ENCODE assay signal across 17 mouse cellular contexts in the genomic region with DNA sequence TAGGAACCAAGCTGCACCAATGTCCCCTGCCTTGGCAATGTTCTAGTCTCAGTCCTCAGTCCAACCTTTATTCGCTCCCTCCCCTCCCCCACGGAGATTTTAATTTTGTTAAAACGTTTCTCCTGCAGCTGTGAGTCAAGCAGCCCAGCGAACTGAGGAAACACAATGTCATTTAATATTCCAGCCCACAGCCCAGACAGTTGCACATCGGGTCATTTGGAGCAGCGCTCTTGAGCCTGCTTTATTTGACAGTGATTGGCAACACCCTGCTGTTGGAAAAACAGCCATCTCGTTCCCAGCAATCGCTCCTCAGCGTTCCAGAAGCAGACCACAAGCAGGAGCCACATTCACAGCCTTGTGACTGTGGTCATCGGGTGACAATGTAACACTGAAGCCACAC. TPM values are rescaled to one million over a fixed set of nuclear protein-coding genes. Genes with fewer than 3 reads are reported as not detected.
DNase-seq lines count a peak whose midpoint lies in the region; ATAC-seq lines count a peak whose summit lies in the region.
"Had no signal": no experiment of that assay in that cellular context is flagged by ENCODE, and none has a peak within 500 bp of the region (broad histone marks: within the 10 kb centered on the region; RNA-seq: fewer than 3 reads in every experiment).

No protein-coding gene starts in this region.

- H3K9me3 ChIP-seq in embryonic facial prominence, embryonic 14.5 days (ENCODE audit: control insufficient read depth, low read length), result no peaks in the 10 kb centered on the region
- H3K9me3 ChIP-seq in hindbrain, embryonic 13.5 days, result no peaks in the 10 kb centered on the region
- H3K9me3 ChIP-seq: G1E; limb, embryonic 15.5 days had no signal

- no peak overlapping the region for H3K9ac ChIP-seq in embryonic facial prominence, embryonic 14.5 days (ENCODE audit: low read depth, low read length)
- H3K9ac ChIP-seq in hindbrain, embryonic 13.5 days, result no peak overlapping the region
- H3K9ac ChIP-seq: limb, embryonic 15.5 days had no signal

- H3K36me3 ChIP-seq in embryonic facial prominence, embryonic 14.5 days (ENCODE audit: control insufficient read depth, insufficient read depth, low read length), result no peaks in the 10 kb centered on the region
- H3K36me3 ChIP-seq in hindbrain, embryonic 13.5 days, result no peaks in the 10 kb centered on the region
- H3K36me3 ChIP-seq: G1E; limb, embryonic 15.5 days had no signal

- no peak overlapping the region for H3K4me2 ChIP-seq in embryonic facial prominence, embryonic 14.5 days (ENCODE audit: low read depth, low read length)
- peak overlapping the region; percentile 29 for H3K4me2 ChIP-seq in hindbrain, embryonic 13.5 days
- H3K4me2 ChIP-seq: limb, embryonic 15.5 days had no signal

- H3K27ac ChIP-seq in embryonic facial prominence, embryonic 14.5 days (replicated peaks; ENCODE audit: low read depth, low read length), result no peak overlapping the region
- H3K27ac ChIP-seq in hindbrain, embryonic 13.5 days, result peak overlapping the region; percentile 30
- H3K27ac ChIP-seq: gastrocnemius, adult 2 months; limb, embryonic 15.5 days had no signal

- no peaks in the 10 kb centered on the region for H3K4me1 ChIP-seq in embryonic facial prominence, embryonic 14.5 days (ENCODE audit: control insufficient read depth, insufficient read depth, low read length)
- H3K4me1 ChIP-seq in hindbrain, embryonic 13.5 days (replicated peaks), result peaks cover 19% of the 10 kb centered on the region
- H3K4me1 ChIP-seq: limb, embryonic 15.5 days had no signal

- ATAC-seq in embryonic facial prominence, embryonic 14.5 days (ENCODE audit: low read depth), result 0 out of 2 replicates have a peak, but pooled peaks have one; percentile 30
- ATAC-seq in hindbrain, embryonic 13.5 days (ENCODE audit: low FRiP score), result peak; percentile 43; the same call in 1 of the 2 replicates

- DNase-seq in heart, adult 11 months, result peak; percentile 74
- DNase-seq in heart, postnatal 36 days, result no peak
- peak; percentile 20 to 38 for DNase-seq in kidney, postnatal 4 days
- DNase-seq in kidney, postnatal 36 days, result no peak
- DNase-seq in embryonic facial prominence, embryonic 14.5 days (ENCODE audit: low spot score), result no peak
- DNase-seq in cerebellum, adult 9-10 months, result no peak
- DNase-seq in cerebellum, adult 9-11 months, result no peak
- DNase-seq: adrenal gland, postnatal 36 days; gastrocnemius, adult 2 months; lung, adult 18-20 months; thymus, postnatal 25 days had no signal

- no peaks in the 10 kb centered on the region for H3K27me3 ChIP-seq in embryonic facial prominence, embryonic 14.5 days (replicated peaks; ENCODE audit: control insufficient read depth, insufficient read depth, low read length)
- no peaks in the 10 kb centered on the region for H3K27me3 ChIP-seq in hindbrain, embryonic 13.5 days
- H3K27me3 ChIP-seq: limb, embryonic 15.5 days had no signal

- intact Hi-C loops in heart, postnatal 36 days (cut with DNase I), result no loop called here

- no peak overlapping the region for H3K4me3 ChIP-seq in embryonic facial prominence, embryonic 14.5 days (ENCODE audit: low read depth, low read length)
- H3K4me3 ChIP-seq in hindbrain, embryonic 13.5 days, result no peak overlapping the region
- H3K4me3 ChIP-seq: erythroblast, embryonic 14.5 days; gastrocnemius, adult 2 months; limb, embryonic 15.5 days had no signal

- 29% methylated on average over 10 of the region's 10 CpGs for WGBS in embryonic facial prominence, embryonic 14.5 days
- 15% methylated on average over 10 of the region's 10 CpGs for WGBS in hindbrain, embryonic 13.5 days

RNA-seq across cellular contexts. Expression of a gene that starts 11.3 kb away (rescaled TPM):
- under 1 TPM in 1 of 2 experiments, not detected in 1; 0.28 TPM for total RNA-seq in heart, postnatal 36 days (2021)
- polyA plus RNA-seq in embryonic facial prominence, embryonic 14.5 days (2014; fragmentation: Nextera tagmentation; extraction: Ambion mirVana), result 1.8 and 1.9 TPM in 2 replicates
- 30.4 and 36.1 TPM in 2 replicates for polyA plus RNA-seq in hindbrain, embryonic 13.5 days (2015; fragmentation: Nextera tagmentation; extraction: Ambion mirVana)
- total RNA-seq: gastrocnemius, adult 2 months had no signal
- polyA plus RNA-seq: erythroblast, embryonic 14.5 days; G1E had no signal

RNA-seq across cellular contexts. Expression of a gene that starts 20.9 kb away (rescaled TPM):
- not detected for total RNA-seq in heart, postnatal 36 days (2021)
- polyA plus RNA-seq in embryonic facial prominence, embryonic 14.5 days (2014; fragmentation: Nextera tagmentation; extraction: Ambion mirVana), result not detected in 2 replicates
- not detected in 2 replicates for polyA plus RNA-seq in hindbrain, embryonic 13.5 days (2015; fragmentation: Nextera tagmentation; extraction: Ambion mirVana)
- total RNA-seq: adrenal gland, postnatal 36 days; G1E; gastrocnemius, adult 2 months; layer of hippocampus, adult 18-20 months had no signal
- polyA plus RNA-seq: erythroblast, embryonic 14.5 days; G1E; limb, embryonic 15.5 days; stomach, embryonic 14.5 days had no signal

Comparison
In these comparisons a context has a peak if more than half of its experiments do, and no peak if none do; other contexts are left out.
1. DNase-seq: peak in heart, adult 11 months (single experiment) and kidney, postnatal 4 days (2 of 2); none in heart, postnatal 36 days (0 of 2), kidney, postnatal 36 days (0 of 2), embryonic facial prominence, embryonic 14.5 days (single experiment), cerebellum, adult 9-10 months (single experiment) and cerebellum, adult 9-11 months (single experiment).
2. RNA of a gene that starts 11.3 kb away (polyA plus RNA-seq): 30.4 to 36.1 TPM in hindbrain, embryonic 13.5 days; 1.8 to 1.9 TPM in embryonic facial prominence, embryonic 14.5 days; every median in the first group is over 10 times any median in the second.